Mouse (Mus musculus): Measurements from ENCODE around the gene Peg10.

- no peak for TF ChIP-seq POLR2A (IDR thresholded peaks at IDR 0.05; ENCODE audit: insufficient read depth, low read length)
- TF ChIP-seq CTCF (IDR thresholded peaks at IDR 0.05; ENCODE audit: low read depth, low read length), result no peak
- no peak for TF ChIP-seq EP300 (IDR thresholded peaks at IDR 0.05; ENCODE audit: insufficient read depth, low read depth, low read length)
Measured at GRCm38 (mm10) chr6:4746036-4746695, 940 bp upstream of the Peg10 start.

All from ES-Bruce4 (cell line).